Mouse (Mus musculus) hindlimb bud, embryonic 11.5 days (tissue): ENCODE results near the gene Aifm1.

Source experiments
- DNase-seq: peaks from one replicate; pipeline ENCODE4 v3.0.0-alpha.2; 2012; ENCODE audit warnings: low read depth, low spot score; ENCODE audit errors: extremely low spot score

Aifm1 gene

GRCm38 (mm10) chrX:48425280-48425679 lies 88.1 kb downstream of the Aifm1 start:
- no peak for DNase-seq
